ENCODE assay signal across 24 mouse cellular contexts in genomic region chr6:135972481-135972880, GRCm38 (mm10).
"Had no signal": no experiment of that assay in that cellular context is flagged by ENCODE, and none has a peak within 500 bp of the region (broad histone marks: within the 10 kb centered on the region; RNA-seq: fewer than 3 reads in every experiment).

No protein-coding gene starts in this region.

- H3K4me3 ChIP-seq: limb, embryonic 10.5 days; limb, embryonic 13.5 days; liver, embryonic 12.5 days; liver, embryonic 15.5 days; lung, embryonic 15.5 days; megakaryocyte, embryonic 14.5 days; midbrain, embryonic 10.5 days; midbrain, embryonic 13.5 days; neural tube, embryonic 12.5 days; neural tube, embryonic 15.5 days had no signal

- H3K27me3 ChIP-seq: limb, embryonic 13.5 days; liver, embryonic 12.5 days; liver, embryonic 15.5 days; lung, embryonic 15.5 days; megakaryocyte, embryonic 14.5 days; midbrain, embryonic 13.5 days; neural tube, embryonic 12.5 days; neural tube, embryonic 15.5 days had no signal

- H3K9ac ChIP-seq: limb, embryonic 13.5 days; liver, embryonic 12.5 days; liver, embryonic 15.5 days; lung, embryonic 15.5 days; midbrain, embryonic 13.5 days; neural tube, embryonic 12.5 days; neural tube, embryonic 15.5 days had no signal

- H3K4me2 ChIP-seq: limb, embryonic 13.5 days; liver, embryonic 12.5 days; liver, embryonic 15.5 days; lung, embryonic 15.5 days; midbrain, embryonic 13.5 days; neural tube, embryonic 12.5 days; neural tube, embryonic 15.5 days had no signal

- H3K27ac ChIP-seq: limb, embryonic 10.5 days; limb, embryonic 13.5 days; liver, embryonic 12.5 days; liver, embryonic 15.5 days; lung, embryonic 15.5 days; midbrain, embryonic 10.5 days; midbrain, embryonic 13.5 days; neural tube, embryonic 12.5 days; neural tube, embryonic 15.5 days; stomach, postnatal 0 days had no signal

- H3K36me3 ChIP-seq: limb, embryonic 10.5 days; limb, embryonic 13.5 days; liver, embryonic 12.5 days; liver, embryonic 15.5 days; lung, embryonic 15.5 days; midbrain, embryonic 10.5 days; midbrain, embryonic 13.5 days; neural tube, embryonic 12.5 days; neural tube, embryonic 15.5 days had no signal

- H3K9me3 ChIP-seq: limb, embryonic 10.5 days; limb, embryonic 13.5 days; liver, embryonic 12.5 days; liver, embryonic 15.5 days; lung, embryonic 15.5 days; midbrain, embryonic 10.5 days; midbrain, embryonic 13.5 days; neural tube, embryonic 12.5 days; neural tube, embryonic 15.5 days had no signal

- DNase-seq: kidney, postnatal 14 days; kidney, postnatal 4 days; layer of hippocampus, adult 9-11 months; liver; lung, adult 18-20 months; lung, postnatal 10 days; lung, postnatal 36 days; right cerebral cortex, adult 18-20 months; right cerebral cortex, postnatal 14 days; right cerebral cortex, postnatal 4 days; thymus, adult 2 months; thymus, postnatal 14 days; thymus, postnatal 4 days had no signal

- H3K4me1 ChIP-seq: liver, embryonic 12.5 days; liver, embryonic 15.5 days; megakaryocyte, embryonic 14.5 days; neural tube, embryonic 12.5 days had no signal

- ATAC-seq: liver, embryonic 12.5 days; midbrain, embryonic 13.5 days had no signal
